Mouse (Mus musculus): ENCODE data around the gene Adgrl4. TPM values are rescaled to one million over a fixed set of nuclear protein-coding genes. Genes with fewer than 3 reads are reported as not detected.

Adgrl4 gene
- total and polyA plus RNA-seq, 3 experiments = not detected

DNA sequence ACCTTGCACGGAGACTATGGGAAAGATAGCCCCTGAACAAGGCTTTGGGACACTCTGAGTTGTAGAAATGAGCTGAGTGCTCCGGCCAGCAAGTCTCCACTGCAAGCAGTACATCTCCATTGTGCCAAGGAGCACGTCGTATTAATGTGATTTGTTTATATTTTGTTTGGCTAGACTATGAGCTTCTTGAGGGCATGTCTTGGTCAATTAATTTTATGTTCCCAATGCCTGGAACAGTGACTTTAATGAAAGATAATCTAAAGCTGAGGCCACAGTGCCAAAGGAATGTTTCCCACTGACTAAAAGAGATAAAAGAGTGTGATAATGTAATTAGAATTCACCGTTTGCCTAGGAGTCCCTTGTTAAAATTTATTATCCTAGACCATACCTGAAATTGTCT is 119.9 kb downstream of the Adgrl4 start:
- H3K4me1 ChIP-seq (ENCODE audit: control insufficient read depth in 1 of 2, insufficient read depth in 2 of 2) = peaks cover 0 to 33% of the 10 kb centered on the region in 2 experiments; a peak in 3 of 4 replicates
- H3K27me3 ChIP-seq (replicated peaks) = no peaks in the 10 kb centered on the region
- dilution Hi-C loops (cut with MboI; ENCODE audit: extremely low pct_ligation_motif_present, extremely low pct_unique_long_range_greater_than_20kb, low sequenced_read_pairs) (no loop called here), in situ Hi-C loops (cut with MboI; ENCODE audit: low pct_ligation_motif_present, low pct_unique_long_range_greater_than_20kb, low sequenced_read_pairs) (loop anchor here (10.0 to 25.0 kb wide), 2 partner anchors 113 to 295 kb away; no protein-coding TSS in a partner anchor)
- no peak for DNase-seq (ENCODE audit: extremely low read depth)
- TF ChIP-seq NRF1 (IDR thresholded peaks at IDR 0.05; ENCODE audit: low read depth, low read length) = no peak
- TF ChIP-seq KAT2A (IDR thresholded peaks at IDR 0.05; ENCODE audit: insufficient replicate concordance, low read length) = no peak
- no peak for TF ChIP-seq SIN3A (IDR thresholded peaks at IDR 0.05; ENCODE audit: low read length)
- TF ChIP-seq RCOR1 (conservative IDR thresholded peaks at IDR 0.05; ENCODE audit: low read depth, low read length) = no peak
- TF ChIP-seq GABPA (IDR thresholded peaks at IDR 0.05; ENCODE audit: insufficient replicate concordance, low read depth, low read length) = no peak
- no peak for TF ChIP-seq RAD21 (IDR thresholded peaks at IDR 0.05; ENCODE audit: low read depth, low read length)
- TF ChIP-seq MAFK (IDR thresholded peaks at IDR 0.05; ENCODE audit: insufficient replicate concordance, low read length) = no peak
- TF ChIP-seq POLR2A (IDR thresholded peaks at IDR 0.05; ENCODE audit: low read depth, low read length) = no peak
- TF ChIP-seq MAZ (IDR thresholded peaks at IDR 0.05; ENCODE audit: low read depth, low read length) = no peak
- no peak for TF ChIP-seq CHD1 (IDR thresholded peaks at IDR 0.05; ENCODE audit: low read depth, low read length)
- no peak for TF ChIP-seq ZMIZ1 (IDR thresholded peaks at IDR 0.05; ENCODE audit: low read depth, low read length)
- TF ChIP-seq USF2 (conservative IDR thresholded peaks at IDR 0.05; ENCODE audit: low read depth, low read length) = no peak
- no peak for TF ChIP-seq CHD2 (IDR thresholded peaks at IDR 0.05; ENCODE audit: low read length)
- no peak for TF ChIP-seq MAX (IDR thresholded peaks at IDR 0.05; ENCODE audit: low read length)
- no peak for TF ChIP-seq EP300 (IDR thresholded peaks at IDR 0.05; ENCODE audit: low read length)
- no peak for TF ChIP-seq MYC (IDR thresholded peaks at IDR 0.05; ENCODE audit: low read depth, low read length)
- TF ChIP-seq POLR2AphosphoS2 (IDR thresholded peaks at IDR 0.05; ENCODE audit: low read depth, low read length) = no peak
- no peaks in the 10 kb centered on the region for H3K9me3 ChIP-seq (replicated peaks; ENCODE audit: low read length)
- H3K4me2 ChIP-seq (ENCODE audit: insufficient read depth, low read depth, poor library complexity, severe bottlenecking) = peak overlapping the region; percentile 53; the same call in 1 of the 2 replicates
- no peaks in the 10 kb centered on the region for H3K36me3 ChIP-seq (replicated peaks in 1 of 2; ENCODE audit: control insufficient read depth in 1 of 2, insufficient read depth in 1 of 2, low read length in 1 of 2)
- no peaks in the 10 kb centered on the region for H3K79me2 ChIP-seq (replicated peaks; ENCODE audit: control insufficient read depth, extremely low read depth, insufficient read depth, poor library complexity, severe bottlenecking)
- H3K9ac ChIP-seq (ENCODE audit: insufficient read depth, low read depth) = 0 out of 2 replicates have a peak overlapping the region, but pooled peaks have one; percentile 12
- peak overlapping the region; percentile 5; the same call in 1 of the 2 replicates for H3K27ac ChIP-seq (ENCODE audit: insufficient read depth, low read depth)
- H3K4me3 ChIP-seq (replicated peaks in 1 of 3; ENCODE audit: low read depth in 2 of 3, low read length in 2 of 3, poor library complexity in 1 of 3) = no peak overlapping the region

DNA sequence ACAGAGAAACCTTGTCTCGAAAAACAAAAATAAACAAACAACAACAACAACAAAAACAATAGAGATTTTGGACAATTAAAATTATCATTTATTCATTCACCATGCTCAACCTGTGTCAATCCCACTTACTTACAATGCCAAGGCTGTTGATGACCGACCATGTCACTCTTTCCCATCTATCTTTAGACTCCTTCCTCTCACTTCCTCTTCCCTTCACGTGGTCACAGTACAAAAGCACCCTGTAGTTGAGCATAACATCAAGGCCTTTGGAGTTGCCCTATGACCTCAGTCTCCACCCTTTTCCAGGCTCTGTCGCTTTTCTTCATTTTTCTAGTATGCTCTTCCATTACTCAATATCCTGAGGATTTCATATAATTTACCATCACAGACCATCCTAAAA is 120.7 kb downstream of the Adgrl4 start:
- Histone ChIP-seq H3K4me3 (replicated peaks in 1 of 3; ENCODE audit: low read depth in 2 of 3, low read length in 2 of 3, poor library complexity in 1 of 3) (no peak overlapping the region), H3K36me3 (replicated peaks in 1 of 2; ENCODE audit: control insufficient read depth in 1 of 2, insufficient read depth in 1 of 2, low read length in 1 of 2) (no peaks in the 10 kb centered on the region), H3K79me2 (replicated peaks; ENCODE audit: control insufficient read depth, extremely low read depth, insufficient read depth, poor library complexity, severe bottlenecking) (no peaks in the 10 kb centered on the region), H3K27ac (ENCODE audit: insufficient read depth, low read depth) (no peak overlapping the region), H3K4me1 (ENCODE audit: control insufficient read depth in 1 of 2, insufficient read depth in 2 of 2) (peaks cover 0 to 33% of the 10 kb centered on the region in 2 experiments; a peak in 3 of 4 replicates), H3K4me2 (ENCODE audit: insufficient read depth, low read depth, poor library complexity, severe bottlenecking) (peak overlapping the region; percentile 7; the same call in 1 of the 2 replicates), H3K9me3 (replicated peaks; ENCODE audit: low read length) (no peaks in the 10 kb centered on the region), H3K9ac (ENCODE audit: insufficient read depth, low read depth) (no peak overlapping the region), H3K27me3 (replicated peaks) (no peaks in the 10 kb centered on the region)
- 0 out of 2 replicates have a peak, but pooled peaks have one; percentile 48 for TF ChIP-seq KAT2A (IDR thresholded peaks at IDR 0.05; ENCODE audit: insufficient replicate concordance, low read length)
- TF ChIP-seq USF2 (conservative IDR thresholded peaks at IDR 0.05; ENCODE audit: low read depth, low read length) = peak; percentile 76
- TF ChIP-seq ELF1 (IDR thresholded peaks at IDR 0.05; ENCODE audit: low read depth, low read length) = peak; percentile 45; the same call in 1 of the 2 replicates
- 0 out of 2 replicates have a peak, but pooled peaks have one; percentile 65 for TF ChIP-seq JUND (conservative IDR thresholded peaks at IDR 0.05; ENCODE audit: low read depth, low read length)
- TF ChIP-seq BHLHE40 (IDR thresholded peaks at IDR 0.05; ENCODE audit: low read depth, low read length) = peak; percentile 83
- TF ChIP-seq MEF2A (IDR thresholded peaks at IDR 0.05; ENCODE audit: borderline replicate concordance, low read depth, low read length) = peak; percentile 94
- peak; percentile 93 for TF ChIP-seq MAX (IDR thresholded peaks at IDR 0.05; ENCODE audit: low read length)
- TF ChIP-seq USF1 (IDR thresholded peaks at IDR 0.05; ENCODE audit: low read depth, low read length) = peak; percentile 74
- TF ChIP-seq JUN (IDR thresholded peaks at IDR 0.05; ENCODE audit: insufficient read depth, low read depth, low read length) = peak; percentile 86
- TF ChIP-seq RAD21 (IDR thresholded peaks at IDR 0.05; ENCODE audit: low read depth, low read length) = no peak
- peak; percentile 72 for TF ChIP-seq ETS1 (conservative IDR thresholded peaks at IDR 0.05; ENCODE audit: low read depth, low read length)
- TF ChIP-seq EP300 (IDR thresholded peaks at IDR 0.05; ENCODE audit: low read length) = peak; percentile 93
- no peak for TF ChIP-seq SMC3 (IDR thresholded peaks at IDR 0.05; ENCODE audit: low read depth, low read length)
- TF ChIP-seq TCF12 (IDR thresholded peaks at IDR 0.05; ENCODE audit: low read depth, low read length) = peak; percentile 44; the same call in 1 of the 2 replicates
- TF ChIP-seq HCFC1 (IDR thresholded peaks at IDR 0.05; ENCODE audit: low read depth, low read length) = 0 out of 2 replicates have a peak, but pooled peaks have one; percentile 33
- TF ChIP-seq MYC (IDR thresholded peaks at IDR 0.05; ENCODE audit: low read depth, low read length) = peak; percentile 92
- no peak for TF ChIP-seq UBTF (IDR thresholded peaks at IDR 0.05; ENCODE audit: low read depth, low read length)
- peak; percentile 90 for TF ChIP-seq IRF4 (IDR thresholded peaks at IDR 0.05; ENCODE audit: low read depth, low read length)
- TF ChIP-seq MXI1 (IDR thresholded peaks at IDR 0.05; ENCODE audit: low read depth, low read length) = no peak
- 0 out of 2 replicates have a peak, but pooled peaks have one; percentile 44 for TF ChIP-seq MAFK (IDR thresholded peaks at IDR 0.05; ENCODE audit: insufficient replicate concordance, low read length)
- dilution Hi-C loops (cut with MboI; ENCODE audit: extremely low pct_ligation_motif_present, extremely low pct_unique_long_range_greater_than_20kb, low sequenced_read_pairs) (no loop called here), in situ Hi-C loops (cut with MboI; ENCODE audit: low pct_ligation_motif_present, low pct_unique_long_range_greater_than_20kb, low sequenced_read_pairs) (loop anchor here (10.0 to 25.0 kb wide), 2 partner anchors 114 to 296 kb away; no protein-coding TSS in a partner anchor)
- peak; percentile 74 for DNase-seq (ENCODE audit: extremely low read depth)

Data from CH12.LX (cell line).